Mouse (Mus musculus): ENCODE results near the gene Klf1. TPM values are rescaled to one million over a fixed set of nuclear protein-coding genes. Genes with fewer than 3 reads are reported as not detected.
"Not testable (repeated sequence)": the region's sequence is repeated elsewhere in the genome, so short reads cannot be mapped to it uniquely, and the experiment has no call there.

The Klf1 gene
- polyA plus RNA-seq, 1 experiment from 2014 or later = 4.3 TPM

DNA sequence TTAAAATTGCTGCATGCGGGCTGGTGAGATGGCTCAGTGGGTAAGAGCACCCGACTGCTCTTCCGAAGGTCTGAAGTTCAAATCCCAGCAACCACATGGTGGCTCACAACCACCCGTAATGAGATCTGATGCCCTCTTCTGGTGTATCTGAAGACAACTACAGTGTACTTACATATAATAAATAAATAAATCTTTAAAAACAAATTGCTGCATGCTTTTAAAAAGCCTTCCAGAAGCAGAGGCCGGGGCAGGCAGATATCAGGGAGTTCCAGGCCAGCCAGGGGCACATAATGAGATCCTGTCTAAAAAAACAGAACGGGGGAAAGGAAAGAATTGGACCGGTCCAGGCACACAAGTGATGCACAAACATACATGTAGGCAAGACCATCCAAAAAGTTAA, 6.3 kb downstream of the Klf1 start:
- peak overlapping the region; percentile 80 for H3K4me2 ChIP-seq
- peaks cover 27% of the 10 kb centered on the region for H3K4me1 ChIP-seq (replicated peaks)
- H3K27me3 ChIP-seq = peaks cover 42% of the 10 kb centered on the region
- H3K9ac ChIP-seq (replicated peaks); H3K9me3 ChIP-seq; H3K27ac ChIP-seq; ATAC-seq (ENCODE audit: insufficient number of reproducible peaks, insufficient read depth, low FRiP score, low TSS enrichment, low read depth); H3K36me3 ChIP-seq: not testable (repeated sequence)
- WGBS = 25% methylated on average over 7 of the region's 7 CpGs
- H3K4me3 ChIP-seq (replicated peaks) = peak overlapping the region; percentile 58

DNA sequence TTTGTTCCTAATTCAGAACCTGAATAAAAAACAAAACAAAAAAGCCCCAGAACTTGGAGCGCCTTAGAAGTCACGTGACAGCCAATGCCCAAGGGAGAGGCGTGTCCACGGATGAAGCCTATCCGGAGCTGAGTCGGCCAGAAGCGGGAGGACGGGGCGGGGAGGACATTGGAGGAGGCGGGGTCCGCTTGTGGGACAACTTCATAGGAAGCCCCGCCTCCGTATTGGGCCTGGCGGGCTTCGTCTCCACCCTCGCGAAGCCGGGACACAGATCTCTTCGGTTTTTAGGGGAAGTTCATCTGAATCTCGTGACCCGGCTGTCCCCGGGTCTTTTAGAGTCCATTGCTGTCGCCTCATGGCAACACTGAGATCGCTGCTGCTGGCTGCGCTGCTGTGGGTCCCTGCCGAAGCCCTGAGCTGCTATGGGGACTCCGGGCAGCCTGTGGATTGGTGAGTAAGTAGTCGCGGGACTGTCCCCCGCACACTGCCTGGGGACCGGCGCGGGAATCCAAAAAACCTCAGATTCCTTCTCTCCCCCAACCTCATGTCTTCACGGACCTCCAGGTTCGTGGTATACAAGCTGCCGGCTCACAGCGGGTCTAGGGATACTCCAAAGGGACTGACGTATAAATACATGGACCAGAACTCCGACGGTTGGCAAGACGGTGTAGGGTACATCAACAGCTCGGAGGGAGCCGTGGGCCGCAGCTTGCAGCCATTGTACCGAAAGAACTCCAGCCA, 6.9 kb downstream of the Klf1 start, which contains the start of gene Dnase2a:
Dnase2a (plus strand) TSS at position 140 of the 741 bp plus-strand sequence.
- H3K9me3 ChIP-seq = no peaks in the 10 kb centered on the region
- peaks cover 4% of the 10 kb centered on the region; the same call in 1 of the 2 replicates for H3K36me3 ChIP-seq
- H3K27me3 ChIP-seq = peaks cover 48% of the 10 kb centered on the region
- H3K4me3 ChIP-seq (replicated peaks) = peak within 1 kb of the TSS; percentile 58
- H3K4me1 ChIP-seq (replicated peaks) = peaks cover 25% of the 10 kb centered on the region
- 0 out of 2 replicates have a peak within 1 kb of the TSS, but pooled peaks have one; percentile 17 for H3K27ac ChIP-seq
- H3K9ac ChIP-seq (replicated peaks) = peak within 1 kb of the TSS; percentile 70
- peak within 1 kb of the TSS; percentile 80 for H3K4me2 ChIP-seq
- peak; percentile 87 for ATAC-seq (ENCODE audit: insufficient number of reproducible peaks, insufficient read depth, low FRiP score, low TSS enrichment, low read depth)
- WGBS = under 1% methylated on average over 45 of the region's 45 CpGs

DNA sequence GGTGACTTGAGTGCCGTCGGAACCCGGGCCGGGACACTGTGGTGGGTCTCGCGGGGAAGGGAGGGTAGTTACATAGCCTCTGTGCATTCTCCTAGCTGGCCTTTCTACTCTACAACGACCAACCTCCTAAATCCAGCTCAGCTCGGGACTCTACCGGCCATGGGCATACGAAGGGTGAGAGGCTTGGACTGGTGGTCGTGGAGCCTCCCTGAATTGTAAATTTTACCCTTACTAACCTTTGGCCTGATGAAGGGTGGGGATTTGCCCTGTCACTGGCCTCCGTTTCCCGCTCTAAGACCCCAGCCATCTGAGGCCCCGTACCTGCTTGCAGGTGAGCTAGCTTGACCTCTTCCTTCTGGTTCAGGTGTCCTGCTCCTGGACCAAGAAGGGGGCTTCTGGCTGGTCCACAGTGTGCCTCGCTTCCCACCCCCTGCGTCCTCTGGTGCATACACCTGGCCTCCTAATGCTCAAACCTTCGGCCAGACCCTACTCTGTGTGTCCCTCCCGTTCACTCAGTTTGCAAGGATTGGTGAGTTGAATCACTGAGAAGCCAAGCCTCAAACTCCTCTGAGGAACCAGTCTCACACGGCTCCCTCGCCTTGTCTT, 7.5 kb downstream of the Klf1 start:
- no peak for ATAC-seq (ENCODE audit: insufficient number of reproducible peaks, insufficient read depth, low FRiP score, low TSS enrichment, low read depth)
- Histone ChIP-seq H3K27me3 (peaks cover 55% of the 10 kb centered on the region), H3K4me2 (peak overlapping the region; percentile 80), H3K9me3 (peaks cover 4% of the 10 kb centered on the region), H3K27ac (no peak overlapping the region), H3K4me3 (replicated peaks) (peak overlapping the region; percentile 58), H3K36me3 (peaks cover 4% of the 10 kb centered on the region; the same call in 1 of the 2 replicates), H3K9ac (replicated peaks) (peak overlapping the region; percentile 70; the same call in 1 of the 2 replicates), H3K4me1 (replicated peaks) (peaks cover 24% of the 10 kb centered on the region)
- 45% methylated on average over 20 of the region's 20 CpGs for WGBS

DNA sequence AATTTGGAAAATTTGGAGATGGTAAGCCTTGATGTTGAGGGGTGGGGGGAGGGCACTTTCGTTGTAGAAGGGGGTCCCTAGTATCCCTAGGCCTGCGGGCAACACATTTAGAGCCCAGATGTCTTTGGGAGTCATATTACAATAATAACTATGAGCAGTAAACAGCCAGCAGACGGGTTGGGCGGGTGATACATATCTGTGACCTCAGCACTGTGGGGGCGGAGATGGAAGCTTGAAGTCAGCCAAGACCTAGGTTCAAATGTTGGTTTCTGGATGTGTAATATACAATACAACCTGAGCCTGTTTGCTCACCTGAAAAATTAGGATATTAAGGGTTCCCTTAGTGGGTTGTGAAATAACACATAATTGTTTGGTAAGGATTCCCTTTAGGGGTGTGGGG, 8.2 kb downstream of the Klf1 start:
- H3K4me1 ChIP-seq (replicated peaks) = peaks cover 24% of the 10 kb centered on the region
- WGBS = 58% methylated on average over 5 of the region's 5 CpGs
- no peak overlapping the region for H3K9ac ChIP-seq (replicated peaks)
- peaks cover 57% of the 10 kb centered on the region for H3K27me3 ChIP-seq
- H3K9me3 ChIP-seq = peaks cover 8% of the 10 kb centered on the region
- peaks cover 4% of the 10 kb centered on the region; the same call in 1 of the 2 replicates for H3K36me3 ChIP-seq
- ATAC-seq (ENCODE audit: insufficient number of reproducible peaks, insufficient read depth, low FRiP score, low TSS enrichment, low read depth) = no peak
- H3K27ac ChIP-seq = no peak overlapping the region
- H3K4me2 ChIP-seq = 0 out of 2 replicates have a peak overlapping the region, but pooled peaks have one; percentile 80
- no peak overlapping the region for H3K4me3 ChIP-seq (replicated peaks)

DNA sequence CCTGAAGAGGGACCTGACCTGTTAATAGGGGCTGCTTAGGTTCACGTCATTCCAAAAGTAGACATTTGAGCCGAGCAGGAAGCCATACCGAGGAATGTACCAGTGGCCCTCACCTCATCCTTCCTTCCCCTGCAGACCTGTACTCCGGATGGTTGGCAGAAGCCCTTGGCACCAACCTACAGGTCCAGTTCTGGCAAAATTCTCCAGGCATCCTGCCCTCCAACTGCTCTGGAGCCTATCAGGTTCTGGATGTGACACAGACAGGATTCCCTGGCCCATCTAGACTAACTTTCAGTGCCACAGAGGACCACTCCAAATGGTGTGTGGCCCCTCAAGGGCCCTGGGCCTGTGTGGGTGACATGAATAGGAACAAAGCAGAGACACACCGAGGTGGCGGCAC, 8.8 kb downstream of the Klf1 start:
- H3K27me3 ChIP-seq = peaks cover 62% of the 10 kb centered on the region
- no peak for ATAC-seq (ENCODE audit: insufficient number of reproducible peaks, insufficient read depth, low FRiP score, low TSS enrichment, low read depth)
- 89% methylated on average over 6 of the region's 6 CpGs for WGBS

DNA sequence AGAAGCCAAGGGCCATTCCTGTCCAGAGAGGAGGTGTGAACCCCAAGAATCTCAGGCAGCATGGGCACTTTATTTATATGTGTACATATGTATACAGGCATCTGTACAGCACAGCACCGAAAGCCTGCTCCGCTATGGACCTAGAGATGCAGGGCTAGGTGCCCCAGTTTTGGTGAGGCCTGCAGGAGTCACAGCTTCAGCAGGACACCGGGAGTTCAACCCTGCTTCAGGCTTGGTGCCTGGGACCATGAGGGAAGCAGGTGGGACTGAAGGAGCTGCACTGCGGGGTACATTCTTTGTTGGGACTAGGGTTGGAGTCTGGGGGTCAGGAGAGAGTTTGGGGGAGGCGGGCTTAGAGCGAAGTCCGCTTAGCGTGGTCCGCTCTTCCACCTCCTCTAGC, 10.1 kb downstream of the Klf1 start:
- peak overlapping the region; percentile 47; the same call in 1 of the 2 replicates for H3K4me3 ChIP-seq (replicated peaks)
- H3K4me1 ChIP-seq (replicated peaks) = peaks cover 24% of the 10 kb centered on the region
- ATAC-seq (ENCODE audit: insufficient number of reproducible peaks, insufficient read depth, low FRiP score, low TSS enrichment, low read depth) = no peak
- no peak overlapping the region for H3K27ac ChIP-seq
- WGBS = 80% methylated on average over 9 of the region's 9 CpGs
- no peak overlapping the region for H3K9ac ChIP-seq (replicated peaks)
- H3K9me3 ChIP-seq = peaks cover 8% of the 10 kb centered on the region
- 0 out of 2 replicates have a peak overlapping the region, but pooled peaks have one; percentile 91 for H3K4me2 ChIP-seq
- peaks cover 75% of the 10 kb centered on the region for H3K27me3 ChIP-seq
- H3K36me3 ChIP-seq = peaks cover 4% of the 10 kb centered on the region; the same call in 1 of the 2 replicates

More for the DNA sequence above, 8.8 kb downstream of the Klf1 start:
- Histone ChIP-seq H3K27ac (no peak overlapping the region), H3K9ac (replicated peaks) (no peak overlapping the region), H3K9me3 (peaks cover 8% of the 10 kb centered on the region), H3K4me1 (replicated peaks) (peaks cover 24% of the 10 kb centered on the region), H3K4me2 (no peak overlapping the region), H3K36me3 (peaks cover 4% of the 10 kb centered on the region; the same call in 1 of the 2 replicates), H3K4me3 (replicated peaks) (no peak overlapping the region)

DNA sequence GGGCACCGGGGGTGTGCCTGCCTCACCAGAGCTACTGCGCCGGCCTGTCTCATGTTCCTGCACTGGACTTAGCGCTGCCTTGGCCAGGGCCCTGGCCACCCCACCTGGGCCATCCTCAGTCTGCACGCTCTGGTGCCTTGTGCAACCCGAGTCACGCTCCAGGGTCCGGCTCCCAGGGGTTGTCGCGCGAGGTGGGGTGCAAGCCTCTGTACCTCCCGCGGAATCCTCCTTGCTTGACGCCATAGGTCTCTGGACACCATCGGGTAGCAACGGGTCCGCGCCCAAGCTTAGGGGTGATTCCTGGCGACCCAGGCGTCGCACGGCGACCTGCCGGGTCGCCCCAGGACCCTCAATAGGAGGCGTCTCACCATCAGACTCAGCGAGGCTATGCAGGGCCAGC, 10.7 kb downstream of the Klf1 start:
- Histone ChIP-seq H3K4me3 (replicated peaks) (peak overlapping the region; percentile 47), H3K27ac (no peak overlapping the region), H3K4me2 (peak overlapping the region; percentile 91), H3K27me3 (peaks cover 80% of the 10 kb centered on the region), H3K4me1 (replicated peaks) (peaks cover 24% of the 10 kb centered on the region), H3K9ac (replicated peaks) (peak overlapping the region; percentile 42; the same call in 1 of the 2 replicates), H3K9me3 (peaks cover 8% of the 10 kb centered on the region), H3K36me3 (peaks cover 4% of the 10 kb centered on the region; the same call in 1 of the 2 replicates)
- no peak for ATAC-seq (ENCODE audit: insufficient number of reproducible peaks, insufficient read depth, low FRiP score, low TSS enrichment, low read depth)
- WGBS = 20% methylated on average over 27 of the region's 27 CpGs

DNA sequence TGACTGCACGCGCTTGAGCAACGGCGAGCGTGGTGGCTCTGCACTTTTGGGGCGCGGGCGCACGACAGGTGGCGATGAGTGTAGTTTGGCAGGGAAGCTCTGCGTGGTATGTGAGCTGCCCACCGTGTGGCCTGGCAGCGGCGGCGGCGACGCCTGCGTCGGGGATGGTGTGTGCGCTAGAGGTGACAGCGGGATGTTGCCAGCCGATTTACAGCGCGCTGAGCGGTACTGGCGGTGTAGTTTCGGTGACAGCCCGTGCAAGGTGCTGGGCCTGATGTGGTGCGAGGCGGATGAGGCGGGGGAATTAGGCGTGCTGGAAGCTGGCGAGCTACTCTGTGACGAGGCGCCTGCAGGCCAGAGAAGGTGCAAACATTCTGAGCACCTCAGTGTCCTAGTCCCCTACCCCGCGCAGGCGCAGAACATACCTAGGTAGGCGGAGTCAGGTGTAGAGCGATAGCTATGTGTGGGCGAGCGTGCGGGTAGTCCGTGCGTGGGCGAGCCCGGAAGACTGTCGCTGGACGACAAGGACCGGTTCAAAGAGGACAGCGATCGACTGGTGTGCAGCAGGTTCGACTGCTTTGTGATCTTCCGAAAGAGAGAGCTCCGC, 11.3 kb downstream of the Klf1 start:
- ATAC-seq (ENCODE audit: insufficient number of reproducible peaks, insufficient read depth, low FRiP score, low TSS enrichment, low read depth) = peak; percentile 21; the same call in 1 of the 2 replicates
- no peak overlapping the region for H3K27ac ChIP-seq
- H3K4me2 ChIP-seq = peak overlapping the region; percentile 91
- peaks cover 86% of the 10 kb centered on the region for H3K27me3 ChIP-seq
- H3K4me1 ChIP-seq (replicated peaks) = peaks cover 24% of the 10 kb centered on the region
- H3K9ac ChIP-seq (replicated peaks) = peak overlapping the region; percentile 42; the same call in 1 of the 2 replicates
- 1% methylated on average over 55 of the region's 55 CpGs for WGBS
- H3K36me3 ChIP-seq = peaks cover 4% of the 10 kb centered on the region; the same call in 1 of the 2 replicates
- H3K9me3 ChIP-seq = peaks cover 8% of the 10 kb centered on the region
- peak overlapping the region; percentile 47 for H3K4me3 ChIP-seq (replicated peaks)

DNA sequence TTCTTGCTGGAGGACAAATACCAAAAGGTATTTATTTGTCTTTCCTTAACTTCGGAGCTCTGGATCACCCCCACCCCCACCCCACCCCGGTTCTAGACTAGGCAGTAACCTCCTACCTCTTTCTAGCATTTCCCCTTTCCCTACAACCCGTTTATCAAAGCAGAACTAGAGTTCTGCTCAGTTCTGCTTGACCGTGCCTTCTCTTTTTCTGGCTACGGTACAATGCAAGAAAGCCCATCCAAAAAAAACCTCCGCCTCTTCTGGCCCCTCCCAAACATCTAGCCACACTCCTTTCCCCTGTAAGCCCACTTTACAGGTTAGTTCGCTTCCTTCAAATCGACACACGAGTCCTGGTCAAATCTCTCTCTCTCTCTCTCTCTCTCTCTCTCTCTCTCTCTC, 11.8 kb downstream of the Klf1 start:
- H3K9me3 ChIP-seq = peaks cover 8% of the 10 kb centered on the region
- peak overlapping the region; percentile 91 for H3K4me2 ChIP-seq
- peak overlapping the region; percentile 42; the same call in 1 of the 2 replicates for H3K9ac ChIP-seq (replicated peaks)
- WGBS = 19% methylated on average over 9 of the region's 9 CpGs
- H3K27me3 ChIP-seq = peaks cover 92% of the 10 kb centered on the region
- H3K36me3 ChIP-seq = peaks cover 4% of the 10 kb centered on the region; the same call in 1 of the 2 replicates
- H3K27ac ChIP-seq = no peak overlapping the region
- no peak for ATAC-seq (ENCODE audit: insufficient number of reproducible peaks, insufficient read depth, low FRiP score, low TSS enrichment, low read depth)
- peaks cover 24% of the 10 kb centered on the region for H3K4me1 ChIP-seq (replicated peaks)
- peak overlapping the region; percentile 47 for H3K4me3 ChIP-seq (replicated peaks)

DNA sequence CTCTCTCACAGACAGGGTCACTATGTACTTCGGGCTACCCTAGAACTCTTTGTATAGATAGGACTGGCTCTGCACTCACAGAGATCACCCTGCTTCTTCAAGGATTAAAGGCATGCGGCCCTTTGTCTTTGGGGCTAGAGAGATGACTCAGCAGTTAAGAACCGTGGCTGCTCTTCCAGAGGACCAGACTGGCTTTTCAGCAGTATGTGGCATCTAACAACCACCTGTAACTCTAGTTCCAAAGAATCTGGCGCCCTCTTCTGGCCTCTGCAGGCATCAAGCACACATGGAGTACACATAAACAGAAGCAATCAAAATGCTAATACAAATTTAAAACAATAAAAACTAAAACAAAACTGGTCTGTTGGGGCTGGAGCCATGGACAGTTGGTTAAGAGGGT, 12.2 kb downstream of the Klf1 start:
- WGBS = 41% methylated on average over 4 of the region's 4 CpGs
- H3K27ac ChIP-seq = no peak overlapping the region
- H3K9ac ChIP-seq (replicated peaks) = no peak overlapping the region
- H3K27me3 ChIP-seq = peaks cover 95% of the 10 kb centered on the region
- H3K4me1 ChIP-seq (replicated peaks) = peaks cover 22% of the 10 kb centered on the region
- H3K9me3 ChIP-seq = peaks cover 8% of the 10 kb centered on the region
- ATAC-seq (ENCODE audit: insufficient number of reproducible peaks, insufficient read depth, low FRiP score, low TSS enrichment, low read depth) = no peak
- H3K36me3 ChIP-seq = peaks cover 4% of the 10 kb centered on the region; the same call in 1 of the 2 replicates
- H3K4me2 ChIP-seq = peak overlapping the region; percentile 91
- peak overlapping the region; percentile 47 for H3K4me3 ChIP-seq (replicated peaks)

DNA sequence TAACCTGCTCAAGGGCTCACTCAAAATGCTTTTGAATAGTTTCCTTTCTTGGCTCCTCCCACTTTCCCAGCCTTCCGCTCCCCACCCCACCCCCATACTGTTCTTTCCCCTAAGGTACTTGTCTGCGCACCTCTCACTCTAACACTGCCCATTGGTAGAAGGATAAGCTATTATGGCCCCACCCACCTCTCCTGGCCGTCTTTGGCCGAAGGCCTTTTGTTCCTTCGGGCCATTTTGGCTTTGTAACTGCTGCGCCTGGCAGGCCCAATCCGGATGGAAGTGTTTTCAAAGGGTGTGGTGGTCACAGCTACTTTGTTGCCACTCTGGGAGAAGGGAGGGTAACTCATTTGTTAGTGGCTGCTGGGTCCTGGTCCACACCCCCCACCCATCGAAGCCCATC, 13.5 kb downstream of the Klf1 start:
- Histone ChIP-seq H3K27me3 (peaks cover 95% of the 10 kb centered on the region), H3K9me3 (peaks cover 8% of the 10 kb centered on the region), H3K4me2 (no peak overlapping the region), H3K36me3 (peaks cover 4% of the 10 kb centered on the region; the same call in 1 of the 2 replicates), H3K4me1 (replicated peaks) (peaks cover 11% of the 10 kb centered on the region), H3K9ac (replicated peaks) (no peak overlapping the region), H3K4me3 (replicated peaks) (no peak overlapping the region), H3K27ac (no peak overlapping the region)
- 84% methylated on average over 8 of the region's 8 CpGs for WGBS
- no peak for ATAC-seq (ENCODE audit: insufficient number of reproducible peaks, insufficient read depth, low FRiP score, low TSS enrichment, low read depth)
